Mouse (Mus musculus) cortical plate, adult 2 months (tissue): ENCODE data around the gene Rps6ka2.

Experiments
- CTCF ChIP-seq: fragments of 200-500 bp; IDR thresholded peaks from 2 replicates; pipeline ENCODE4 v1.5.1; 2011; ENCODE audit warnings: mild to moderate bottlenecking, control low read depth, low read length; ENCODE audit not compliant: insufficient read depth; ENCODE audit errors: extremely low read depth
- POLR2A ChIP-seq: fragments of 200-500 bp; IDR thresholded peaks from 2 replicates; pipeline ENCODE4 v1.6.1; 2011; ENCODE audit warnings: mild to moderate bottlenecking, low read length, control low read depth; ENCODE audit not compliant: insufficient read depth; ENCODE audit errors: extremely low read depth

DNA sequence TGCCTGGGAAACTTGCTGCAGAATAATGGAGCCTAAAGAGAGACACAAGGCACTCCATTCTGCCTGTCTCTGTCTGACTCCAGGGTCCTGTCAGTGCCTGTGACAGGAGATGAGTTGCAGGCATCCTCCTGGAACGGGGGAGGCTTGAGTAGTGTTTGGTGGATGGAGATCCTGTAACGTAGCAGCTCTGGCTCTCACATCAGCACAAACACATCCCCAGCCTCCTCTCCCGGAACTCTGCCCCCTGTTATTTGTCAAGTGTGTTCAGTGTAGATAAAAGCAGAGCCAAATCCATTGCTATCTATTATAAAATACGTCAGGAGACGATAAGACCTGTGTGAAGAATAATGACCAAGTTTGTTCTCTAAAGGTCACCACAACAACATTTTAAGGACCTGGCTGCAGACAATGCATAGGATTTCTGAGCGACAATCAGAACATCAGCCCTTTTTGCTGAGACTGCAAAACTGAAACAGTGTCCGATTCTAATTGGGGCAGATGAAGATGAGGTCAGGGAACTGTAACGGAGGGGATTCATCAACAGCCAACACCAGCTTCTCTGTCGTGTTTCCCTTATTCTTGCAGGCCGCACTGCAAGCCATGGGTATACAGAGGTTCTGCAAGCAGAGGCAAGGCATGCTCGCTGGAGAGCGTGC is 99.4 kb downstream of the Rps6ka2 start:
- TF ChIP-seq CTCF, result no peak
- no peak for TF ChIP-seq POLR2A
